Mouse (Mus musculus) forebrain, embryonic 10.5 days (tissue): Measurements from ENCODE around the gene Lpp. TPM values are rescaled to one million over a fixed set of nuclear protein-coding genes. Genes with fewer than 3 reads are reported as not detected.
A peak's percentile ranks its signal among the peaks of the same experiment; 100 is the strongest.

ENCODE experiments used
- DNase-seq: peaks from one replicate; pipeline ENCODE4 v3.0.0-alpha.2; 2017; ENCODE audit warnings: low spot score; ENCODE audit errors: extremely low spot score
- H3K27ac ChIP-seq: fragments of 300-500 bp; sonication (generic); 2 replicates; pipeline ENCODE4 v1.5.1; 2016; ENCODE audit warnings: mild to moderate bottlenecking
- H3K27me3 ChIP-seq: fragments of 300-500 bp; sonication (generic); 2 replicates; pipeline ENCODE4 v1.6.1; 2016; ENCODE audit warnings: mild to moderate bottlenecking; ENCODE audit not compliant: poor library complexity, severe bottlenecking
- H3K36me3 ChIP-seq: fragments of 300-500 bp; sonication (generic); replicated peaks from 2 replicates; pipeline ENCODE4 v1.6.1; 2016; ENCODE audit warnings: mild to moderate bottlenecking, moderate library complexity
- H3K4me1 ChIP-seq: fragments of 300-500 bp; sonication (generic); 2 replicates; pipeline ENCODE4 v1.6.1; 2016
- H3K4me3 ChIP-seq: fragments of 300-500 bp; sonication (generic); 2 replicates; pipeline ENCODE4 v1.5.1; 2016; ENCODE audit warnings: mild to moderate bottlenecking, moderate library complexity
- H3K9me3 ChIP-seq: fragments of 300-500 bp; sonication (generic); 2 replicates; pipeline ENCODE4 v1.6.1; 2016; ENCODE audit warnings: mild to moderate bottlenecking, moderate library complexity
- WGBS: fragments of 180-500 bp; shearing (Covaris S2); methylation state at CpG from one replicate; pipeline ENCODE4 v1.1.7; 2016; 5-methylcytosine and 5-hydroxymethylcytosine counted together
- polyA plus RNA-seq: library from polyadenylated mRNA; unstranded; fragments of >200 nt; fragmentation: Nextera tagmentation; extraction: Ambion mirVana; gene quantifications from 2 replicates; pipeline ENCODE4 v1.2.1, GENCODE M21; 2016

Gene Lpp
- polyA plus RNA-seq, 1 experiment from 2014 or later, result 27.3 TPM

GRCm38 (mm10) chr16:24403733-24404380 lies 10.6 kb downstream of the Lpp start:
- H3K27me3 ChIP-seq, result no peaks in the 10 kb centered on the region
- DNase-seq, result no peak
- H3K4me1 ChIP-seq, result peaks cover 6% of the 10 kb centered on the region; the same call in 1 of the 2 replicates
- peaks cover 16% of the 10 kb centered on the region for H3K9me3 ChIP-seq
- WGBS, result 97% methylated on average over 8 of the region's 8 CpGs
- no peak overlapping the region for H3K4me3 ChIP-seq
- no peak overlapping the region for H3K27ac ChIP-seq
- peaks cover 38% of the 10 kb centered on the region for H3K36me3 ChIP-seq

- WGBS, result 93% methylated on average over 2 of the region's 2 CpGs
Measured at GRCm38 (mm10) chr16:24406521-24406920, 13.2 kb downstream of the Lpp start.

GRCm38 (mm10) chr16:24411281-24411680 lies 18.0 kb downstream of the Lpp start:
- peaks cover 11% of the 10 kb centered on the region; the same call in 1 of the 2 replicates for H3K4me1 ChIP-seq
- no peak for DNase-seq
- H3K9me3 ChIP-seq, result peaks cover 8% of the 10 kb centered on the region
- H3K27me3 ChIP-seq, result no peaks in the 10 kb centered on the region
- H3K4me3 ChIP-seq, result no peak overlapping the region
- H3K36me3 ChIP-seq, result peaks cover 20% of the 10 kb centered on the region
- 90% methylated on average over 6 of the region's 6 CpGs for WGBS
- H3K27ac ChIP-seq, result no peak overlapping the region

More at GRCm38 (mm10) chr16:24406521-24406920, 13.2 kb downstream of the Lpp start:
- peaks cover 16% of the 10 kb centered on the region for H3K9me3 ChIP-seq
- no peak overlapping the region for H3K4me3 ChIP-seq
- H3K27me3 ChIP-seq, result no peaks in the 10 kb centered on the region
- no peak for DNase-seq
- peaks cover 43% of the 10 kb centered on the region for H3K36me3 ChIP-seq
- H3K27ac ChIP-seq, result no peak overlapping the region
- peaks cover 11% of the 10 kb centered on the region; the same call in 1 of the 2 replicates for H3K4me1 ChIP-seq

GRCm38 (mm10) chr16:24412193-24412592 lies 18.9 kb downstream of the Lpp start:
- no peak overlapping the region for H3K27ac ChIP-seq
- DNase-seq, result no peak
- no peaks in the 10 kb centered on the region for H3K9me3 ChIP-seq
- H3K36me3 ChIP-seq, result peaks cover 20% of the 10 kb centered on the region
- no peaks in the 10 kb centered on the region for H3K27me3 ChIP-seq
- WGBS, result 89% methylated on average over 5 of the region's 5 CpGs
- H3K4me3 ChIP-seq, result no peak overlapping the region
- peaks cover 11% of the 10 kb centered on the region; the same call in 1 of the 2 replicates for H3K4me1 ChIP-seq

- H3K27ac ChIP-seq, result no peak overlapping the region
- 87% methylated on average over 4 of the region's 4 CpGs for WGBS
- no peaks in the 10 kb centered on the region for H3K9me3 ChIP-seq
- H3K4me1 ChIP-seq, result peaks cover 14% of the 10 kb centered on the region; the same call in 1 of the 2 replicates
- H3K4me3 ChIP-seq, result no peak overlapping the region
- DNase-seq, result no peak
- peaks cover 21% of the 10 kb centered on the region for H3K36me3 ChIP-seq
- no peaks in the 10 kb centered on the region for H3K27me3 ChIP-seq
Measured at GRCm38 (mm10) chr16:24413059-24413458, 19.8 kb downstream of the Lpp start.

GRCm38 (mm10) chr16:24418022-24418421 lies 24.7 kb downstream of the Lpp start:
- no peak for DNase-seq
- Histone ChIP-seq H3K27ac (no peak overlapping the region), H3K4me3 (no peak overlapping the region), H3K9me3 (no peaks in the 10 kb centered on the region), H3K36me3 (peaks cover 16% of the 10 kb centered on the region), H3K27me3 (no peaks in the 10 kb centered on the region), H3K4me1 (peaks cover 19% of the 10 kb centered on the region)
- WGBS, result 83% methylated on average over 4 of the region's 4 CpGs

- DNase-seq, result no peak
- Histone ChIP-seq H3K27me3 (no peaks in the 10 kb centered on the region), H3K27ac (no peak overlapping the region), H3K4me3 (no peak overlapping the region), H3K9me3 (no peaks in the 10 kb centered on the region), H3K36me3 (peaks cover 14% of the 10 kb centered on the region), H3K4me1 (peaks cover 34% of the 10 kb centered on the region)
- WGBS, result 79% methylated on average over 5 of the region's 5 CpGs
Measured at GRCm38 (mm10) chr16:24420603-24421120, 27.4 kb downstream of the Lpp start.

- Histone ChIP-seq H3K36me3 (peaks cover 4% of the 10 kb centered on the region; the same call in 1 of the 2 replicates), H3K4me1 (peaks cover 34% of the 10 kb centered on the region), H3K27me3 (no peaks in the 10 kb centered on the region), H3K4me3 (no peak overlapping the region), H3K9me3 (no peaks in the 10 kb centered on the region), H3K27ac (no peak overlapping the region)
- DNase-seq, result no peak
- WGBS, result 80% methylated on average over 4 of the region's 4 CpGs
Measured at GRCm38 (mm10) chr16:24421687-24422418, 28.5 kb downstream of the Lpp start.

- no peak for DNase-seq
- Histone ChIP-seq H3K4me1 (peaks cover 30% of the 10 kb centered on the region), H3K27ac (0 out of 2 replicates have a peak overlapping the region, but pooled peaks have one; percentile 33), H3K9me3 (no peaks in the 10 kb centered on the region), H3K27me3 (no peaks in the 10 kb centered on the region), H3K4me3 (no peak overlapping the region), H3K36me3 (no peaks in the 10 kb centered on the region)
- 69% methylated on average over 4 of the region's 4 CpGs for WGBS
Measured at GRCm38 (mm10) chr16:24423196-24423595, 29.9 kb downstream of the Lpp start.

- Histone ChIP-seq H3K27me3 (no peaks in the 10 kb centered on the region), H3K4me3 (no peak overlapping the region), H3K4me1 (peaks cover 30% of the 10 kb centered on the region), H3K36me3 (no peaks in the 10 kb centered on the region), H3K27ac (no peak overlapping the region), H3K9me3 (no peaks in the 10 kb centered on the region)
- 82% methylated on average over 4 of the region's 4 CpGs for WGBS
- no peak for DNase-seq
Measured at GRCm38 (mm10) chr16:24423751-24424150, 30.4 kb downstream of the Lpp start.

- H3K36me3 ChIP-seq, result no peaks in the 10 kb centered on the region
- H3K4me3 ChIP-seq, result no peak overlapping the region
- no peaks in the 10 kb centered on the region for H3K9me3 ChIP-seq
- DNase-seq, result no peak
- H3K27me3 ChIP-seq, result no peaks in the 10 kb centered on the region
- no peak overlapping the region for H3K27ac ChIP-seq
- WGBS, result 77% methylated on average over 12 of the region's 12 CpGs
- peaks cover 30% of the 10 kb centered on the region for H3K4me1 ChIP-seq
Measured at GRCm38 (mm10) chr16:24424356-24424977, 31.2 kb downstream of the Lpp start.

GRCm38 (mm10) chr16:24425816-24426215 lies 32.5 kb downstream of the Lpp start:
- H3K27me3 ChIP-seq, result no peaks in the 10 kb centered on the region
- 81% methylated on average over 3 of the region's 3 CpGs for WGBS
- no peak overlapping the region for H3K4me3 ChIP-seq
- peaks cover 28% of the 10 kb centered on the region for H3K4me1 ChIP-seq
- H3K9me3 ChIP-seq, result no peaks in the 10 kb centered on the region
- H3K27ac ChIP-seq, result no peak overlapping the region
- H3K36me3 ChIP-seq, result no peaks in the 10 kb centered on the region
- no peak for DNase-seq
